Mouse (Mus musculus) spleen, postnatal 14 days (tissue): ENCODE measurements around the gene Meox2.
"Not testable (repeated sequence)": the region's sequence is repeated elsewhere in the genome, so short reads cannot be mapped to it uniquely, and the experiment has no call there.

Source experiments
- DNase-seq, 2 experiments: peaks; one replicate each; pipeline ENCODE4 v3.0.0; 2021 to 2022; ENCODE audit warnings: low spot score in 2 of 2

The Meox2 gene

GRCm38 (mm10) chr12:37108390-37108738 is at the start of gene Meox2:
Gene Meox2 (plus strand): TSS chr12:37108540.
- DNase-seq: no peak

- no peak for DNase-seq
These were observed 35.7 kb upstream of the Meox2 start for GRCm38 (mm10) chr12:37072636-37073035.

- DNase-seq: no peak
These were observed 31.0 kb upstream of the Meox2 start for GRCm38 (mm10) chr12:37077308-37077707.

GRCm38 (mm10) chr12:37080005-37080404 is 28.3 kb upstream of the Meox2 start:
- not testable (repeated sequence) for DNase-seq

GRCm38 (mm10) chr12:37106541-37106940 is 1.8 kb upstream of the Meox2 start:
- no peak for DNase-seq

GRCm38 (mm10) chr12:37107150-37107549 is 1.2 kb upstream of the Meox2 start:
- DNase-seq: no peak

- no peak for DNase-seq
These were observed 489 bp upstream of the Meox2 start for GRCm38 (mm10) chr12:37107713-37108389.

GRCm38 (mm10) chr12:37108819-37109473 is 606 bp downstream of the Meox2 start:
- DNase-seq: no peak

- no peak for DNase-seq
These were observed 1.2 kb downstream of the Meox2 start for GRCm38 (mm10) chr12:37109474-37110012.

- no peak for DNase-seq
These were observed 2.6 kb downstream of the Meox2 start for GRCm38 (mm10) chr12:37110977-37111376.

GRCm38 (mm10) chr12:37119246-37119645 is 10.9 kb downstream of the Meox2 start:
- no peak for DNase-seq

GRCm38 (mm10) chr12:37123763-37124162 is 15.4 kb downstream of the Meox2 start:
- DNase-seq: no peak

- DNase-seq: no peak
These were observed 33.9 kb downstream of the Meox2 start for GRCm38 (mm10) chr12:37142080-37142703.

- no peak for DNase-seq
These were observed 35.5 kb downstream of the Meox2 start for GRCm38 (mm10) chr12:37143879-37144278.

- DNase-seq: no peak
These were observed 59.4 kb downstream of the Meox2 start for GRCm38 (mm10) chr12:37167742-37168141.

GRCm38 (mm10) chr12:37173324-37173723 is 65.0 kb downstream of the Meox2 start:
- DNase-seq: no peak

GRCm38 (mm10) chr12:37183689-37184088 is 75.3 kb downstream of the Meox2 start:
- no peak for DNase-seq

GRCm38 (mm10) chr12:37188940-37189488 is 80.7 kb downstream of the Meox2 start:
- no peak for DNase-seq
